Mouse (Mus musculus) forebrain, embryonic 15.5 days (tissue): ENCODE measurements around the gene Pacsin2. TPM values are rescaled to one million over a fixed set of nuclear protein-coding genes. Genes with fewer than 3 reads are reported as not detected.
"Not testable (repeated sequence)": the region's sequence is repeated elsewhere in the genome, so short reads cannot be mapped to it uniquely, and the experiment has no call there.

Experiments
- ATAC-seq: fragments of 200-750 bp; cut with Nextera tagmentation; replicated peaks from 2 replicates; pipeline ENCODE4 v1.8.0; 2017; ENCODE audit warnings: mild to moderate bottlenecking, moderate TSS enrichment, moderate library complexity
- H3K27ac ChIP-seq: fragments of 300-500 bp; sonication (generic); replicated peaks from 2 replicates; pipeline ENCODE4 v1.5.1; 2015; ENCODE audit warnings: mild to moderate bottlenecking, inconsistent platforms
- H3K27me3 ChIP-seq: fragments of 300-500 bp; sonication (generic); 2 replicates; pipeline ENCODE4 v1.6.1; 2015; ENCODE audit warnings: inconsistent platforms
- H3K36me3 ChIP-seq: fragments of 300-500 bp; sonication (generic); 2 replicates; pipeline ENCODE4 v1.6.1; 2015; ENCODE audit warnings: mild to moderate bottlenecking, inconsistent platforms
- H3K4me1 ChIP-seq: fragments of 300-500 bp; sonication (generic); 2 replicates; pipeline ENCODE4 v1.6.1; 2015; ENCODE audit warnings: inconsistent platforms
- H3K4me2 ChIP-seq: fragments of 300-500 bp; sonication (generic); replicated peaks from 2 replicates; pipeline ENCODE4 v1.6.1; 2015; ENCODE audit warnings: mild to moderate bottlenecking, inconsistent platforms
- H3K4me3 ChIP-seq: fragments of 300-500 bp; sonication (generic); 2 replicates; pipeline ENCODE4 v1.5.1; 2015; ENCODE audit warnings: mild to moderate bottlenecking, inconsistent platforms
- H3K9ac ChIP-seq: fragments of 300-500 bp; sonication (generic); replicated peaks from 2 replicates; pipeline ENCODE4 v1.6.1; 2015; ENCODE audit warnings: mild to moderate bottlenecking, inconsistent platforms
- H3K9me3 ChIP-seq: fragments of 300-500 bp; sonication (generic); 2 replicates; pipeline ENCODE4 v1.6.1; 2016; ENCODE audit warnings: inconsistent platforms
- WGBS: fragments of 180-500 bp; shearing (Covaris S2); methylation state at CpG from one replicate; pipeline ENCODE4 v1.1.7; 2015; ENCODE audit warnings: mixed read lengths; 5-methylcytosine and 5-hydroxymethylcytosine counted together
- polyA plus RNA-seq: library from polyadenylated mRNA; unstranded; fragments of >200 nt; fragmentation: Nextera tagmentation; extraction: Ambion mirVana; gene quantifications from 2 replicates; pipeline ENCODE4 v1.2.1, GENCODE M21; 2015

Gene Pacsin2
- polyA plus RNA-seq, 1 experiment from 2014 or later: 21.5 TPM

DNA sequence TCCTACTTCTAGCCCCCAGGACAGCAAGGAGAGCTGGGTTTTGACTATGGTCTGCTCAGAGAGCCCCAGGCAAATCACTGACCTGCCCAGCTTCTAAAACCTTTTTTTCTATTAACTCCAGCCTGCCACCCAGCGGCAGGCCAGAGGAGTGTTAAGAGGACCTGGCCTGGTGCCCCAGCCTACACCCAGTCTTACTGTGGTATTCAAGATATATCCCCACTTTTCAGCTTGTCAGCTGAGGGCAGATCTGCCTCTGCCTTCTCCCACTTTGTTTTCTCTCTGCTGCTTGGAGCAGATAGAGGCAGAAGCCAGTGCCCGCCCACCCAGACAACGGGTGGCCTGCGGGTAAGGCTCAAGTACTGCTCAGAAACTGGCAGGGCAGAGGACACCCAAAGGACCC, 89.3 kb downstream of the Pacsin2 start:
- Histone ChIP-seq H3K9ac (no peak overlapping the region), H3K4me2 (no peak overlapping the region), H3K36me3 (no peaks in the 10 kb centered on the region), H3K27me3 (no peaks in the 10 kb centered on the region), H3K4me1 (no peaks in the 10 kb centered on the region), H3K4me3 (no peak overlapping the region), H3K9me3 (no peaks in the 10 kb centered on the region), H3K27ac (no peak overlapping the region)
- 62% methylated on average over 4 of the region's 4 CpGs for WGBS
- no peak for ATAC-seq

DNA sequence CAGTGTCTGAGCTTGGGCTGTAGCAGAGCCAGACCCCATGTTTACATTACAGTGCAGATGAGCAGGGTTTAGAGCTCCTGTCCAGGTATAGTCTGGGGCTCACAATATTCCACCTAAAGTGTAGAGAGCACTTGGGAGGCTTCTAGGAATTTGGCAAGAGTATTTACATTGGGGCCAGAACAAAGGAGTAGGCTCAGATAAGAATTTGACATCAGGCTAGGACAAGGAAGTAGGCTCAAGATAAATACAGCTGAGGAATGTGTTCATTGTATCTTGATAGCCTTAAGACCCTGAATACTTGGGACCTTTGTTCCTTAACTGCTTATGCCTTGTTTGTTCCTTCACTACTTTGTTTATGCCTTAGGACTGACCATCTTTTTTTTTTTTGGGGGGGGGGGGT, 90.3 kb downstream of the Pacsin2 start:
- Histone ChIP-seq H3K4me3 (no peak overlapping the region), H3K9ac (no peak overlapping the region), H3K9me3 (no peaks in the 10 kb centered on the region), H3K4me1 (no peaks in the 10 kb centered on the region), H3K36me3 (no peaks in the 10 kb centered on the region), H3K27me3 (no peaks in the 10 kb centered on the region), H3K4me2 (no peak overlapping the region), H3K27ac (no peak overlapping the region)
- ATAC-seq: no peak

DNA sequence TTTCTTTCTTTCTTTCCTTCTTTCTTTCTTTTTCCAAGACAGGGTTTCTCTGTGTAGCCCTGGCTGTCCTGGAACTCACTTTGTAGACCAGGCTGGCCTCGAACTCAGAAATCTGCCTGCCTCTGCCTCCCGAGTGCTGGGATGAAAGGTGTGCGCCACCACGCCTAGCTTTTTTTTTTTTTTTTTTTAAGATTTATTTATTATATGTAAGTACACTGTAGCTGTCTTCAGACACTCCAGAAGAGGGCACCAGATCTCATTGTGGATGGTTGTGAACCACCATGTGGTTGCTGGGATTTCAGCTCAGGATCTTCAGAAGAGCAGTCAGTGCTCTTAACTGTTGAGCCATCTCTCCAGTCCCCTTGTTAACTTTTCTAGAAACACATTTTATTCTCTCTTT, 95.7 kb downstream of the Pacsin2 start:
- H3K4me2 ChIP-seq, H3K36me3 ChIP-seq, H3K4me3 ChIP-seq, H3K4me1 ChIP-seq, H3K27me3 ChIP-seq, H3K9ac ChIP-seq, H3K9me3 ChIP-seq, ATAC-seq, H3K27ac ChIP-seq: not testable (repeated sequence)
- 90% methylated on average over 4 of the region's 4 CpGs for WGBS

DNA sequence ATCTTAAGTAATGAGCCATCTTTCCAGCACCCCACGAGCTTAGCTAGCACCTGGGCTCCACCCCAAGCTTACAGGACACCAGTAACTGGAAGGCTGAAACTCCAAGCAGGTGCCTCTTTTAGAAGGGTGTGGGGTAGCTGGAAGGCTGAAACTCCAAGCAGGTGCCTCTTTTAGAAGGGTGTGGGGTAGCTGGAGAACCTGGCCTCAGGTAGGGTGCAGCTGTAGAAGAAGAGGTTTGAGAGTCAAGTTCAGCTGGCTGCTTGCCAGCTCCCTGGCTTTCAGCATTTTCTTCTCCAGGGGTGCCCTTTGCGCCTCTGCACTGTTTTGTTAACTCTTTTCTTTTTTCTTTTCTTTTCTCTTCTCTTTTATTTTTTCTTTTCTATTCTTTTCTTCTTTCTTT, 96.1 kb downstream of the Pacsin2 start:
- Histone ChIP-seq H3K9me3 (no peaks in the 10 kb centered on the region), H3K4me3 (no peak overlapping the region), H3K4me1 (no peaks in the 10 kb centered on the region), H3K27me3 (peaks cover 4% of the 10 kb centered on the region; the same call in 1 of the 2 replicates), H3K27ac (no peak overlapping the region), H3K9ac (no peak overlapping the region), H3K36me3 (no peaks in the 10 kb centered on the region), H3K4me2 (no peak overlapping the region)
- WGBS: 79% methylated on average over 2 of the region's 2 CpGs
- ATAC-seq: no peak

DNA sequence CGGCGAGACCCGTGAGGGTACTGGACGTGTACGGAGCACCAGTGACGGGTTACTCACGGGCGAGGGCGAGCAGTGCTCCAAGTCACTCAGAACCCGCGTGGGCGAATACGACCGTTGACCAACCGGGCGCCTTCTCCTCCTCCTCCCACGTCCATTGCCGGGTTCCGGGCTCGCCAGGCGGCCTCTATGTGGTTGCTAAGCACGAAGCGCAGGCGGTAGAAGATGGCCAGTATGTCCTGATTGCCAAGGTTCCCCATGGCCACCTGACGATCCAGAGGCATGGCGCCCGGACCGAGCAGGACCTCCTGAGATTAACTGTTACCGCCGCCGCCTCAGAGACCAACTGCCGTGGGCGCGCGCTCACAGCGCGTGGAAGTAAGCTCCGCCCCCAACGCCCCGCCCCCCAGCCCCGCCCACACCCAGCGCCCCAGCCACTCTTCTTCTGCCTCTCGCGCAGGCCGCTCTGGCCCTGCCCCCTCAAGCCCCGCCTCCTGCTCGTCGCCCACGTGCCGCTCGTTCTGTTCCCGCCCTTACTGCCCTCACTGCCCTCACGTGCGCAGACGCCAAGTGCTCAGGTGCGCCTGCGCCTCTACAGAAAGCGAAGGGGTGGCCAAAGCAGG, 97.4 kb downstream of the Pacsin2 start:
- H3K27me3 ChIP-seq: peaks cover 4% of the 10 kb centered on the region; the same call in 1 of the 2 replicates
- no peaks in the 10 kb centered on the region for H3K9me3 ChIP-seq
- peak; percentile 60 for ATAC-seq
- H3K27ac ChIP-seq: no peak overlapping the region
- H3K4me1 ChIP-seq: no peaks in the 10 kb centered on the region
- H3K9ac ChIP-seq: no peak overlapping the region
- peak overlapping the region; percentile 52 for H3K4me2 ChIP-seq
- WGBS: 35% methylated on average over 52 of the region's 58 CpGs
- H3K4me3 ChIP-seq: peak overlapping the region; percentile 39
- H3K36me3 ChIP-seq: no peaks in the 10 kb centered on the region

DNA sequence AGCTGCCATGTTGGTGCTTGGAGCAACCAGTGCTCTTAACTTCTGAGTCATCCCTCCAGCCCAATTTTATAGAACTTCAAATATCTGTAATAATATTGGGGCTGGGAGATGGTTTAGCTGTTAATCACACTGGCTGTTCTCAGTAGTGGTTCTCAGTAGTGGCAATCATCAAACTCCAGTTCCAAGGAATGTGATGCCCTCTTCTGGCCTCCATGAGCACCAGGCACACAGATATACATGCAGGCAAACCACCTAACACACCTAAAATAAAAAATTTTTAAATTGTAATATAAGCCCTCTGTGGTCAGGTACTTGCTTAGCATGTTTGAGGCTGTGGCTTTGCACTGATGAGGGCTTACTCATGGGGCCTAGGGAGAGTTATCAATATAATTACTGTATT, 98.7 kb downstream of the Pacsin2 start:
- no peaks in the 10 kb centered on the region for H3K36me3 ChIP-seq
- H3K4me2 ChIP-seq: no peak overlapping the region
- H3K27ac ChIP-seq: no peak overlapping the region
- peaks cover 4% of the 10 kb centered on the region; the same call in 1 of the 2 replicates for H3K27me3 ChIP-seq
- H3K4me3 ChIP-seq: no peak overlapping the region
- no peaks in the 10 kb centered on the region for H3K9me3 ChIP-seq
- no peak overlapping the region for H3K9ac ChIP-seq
- H3K4me1 ChIP-seq: no peaks in the 10 kb centered on the region
- ATAC-seq: no peak

DNA sequence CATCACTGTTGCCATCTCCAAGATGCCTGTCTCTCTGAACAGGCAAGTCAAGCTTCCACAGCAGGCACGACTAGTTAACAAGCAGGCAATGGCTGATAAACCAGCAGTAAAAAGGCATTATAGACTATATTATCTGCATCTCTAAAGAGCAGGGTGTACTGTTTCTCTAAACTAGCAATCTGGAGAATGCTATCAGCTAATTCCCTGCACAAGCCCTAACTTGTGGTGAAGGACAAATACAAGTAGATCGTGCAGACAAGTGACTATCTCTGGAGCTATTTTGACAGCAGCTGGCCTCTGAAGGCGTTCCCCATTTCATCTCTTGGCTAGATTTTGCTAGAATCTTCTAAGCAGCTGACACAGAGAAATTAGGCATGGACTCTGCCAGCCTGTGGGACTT, 100.2 kb downstream of the Pacsin2 start:
- ATAC-seq: no peak
- no peaks in the 10 kb centered on the region for H3K9me3 ChIP-seq
- H3K36me3 ChIP-seq: no peaks in the 10 kb centered on the region
- H3K27ac ChIP-seq: no peak overlapping the region
- no peaks in the 10 kb centered on the region for H3K4me1 ChIP-seq
- 60% methylated on average over 3 of the region's 3 CpGs for WGBS
- H3K9ac ChIP-seq: no peak overlapping the region
- H3K27me3 ChIP-seq: peaks cover 4% of the 10 kb centered on the region; the same call in 1 of the 2 replicates
- no peak overlapping the region for H3K4me2 ChIP-seq
- H3K4me3 ChIP-seq: no peak overlapping the region

DNA sequence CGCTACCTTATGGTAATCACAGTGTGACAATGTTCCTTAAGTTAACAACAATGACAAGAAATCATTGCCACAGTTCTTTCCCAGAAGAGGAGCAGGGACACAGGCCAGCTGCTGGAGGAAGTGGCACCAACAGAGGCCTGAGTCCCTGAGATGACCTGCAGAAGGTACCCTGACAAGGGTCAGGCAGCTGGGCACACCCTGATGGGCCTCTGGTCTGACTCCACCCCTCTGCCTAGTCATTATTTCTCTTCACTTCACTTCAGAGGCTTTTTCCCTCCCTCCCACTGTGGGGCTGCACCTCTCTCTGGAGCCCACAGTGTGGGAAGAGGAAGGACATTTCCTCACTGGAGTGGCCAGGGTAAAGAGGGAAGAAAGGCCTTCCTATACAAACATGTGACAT, 101.6 kb downstream of the Pacsin2 start:
- not testable (repeated sequence) for H3K9me3 ChIP-seq

DNA sequence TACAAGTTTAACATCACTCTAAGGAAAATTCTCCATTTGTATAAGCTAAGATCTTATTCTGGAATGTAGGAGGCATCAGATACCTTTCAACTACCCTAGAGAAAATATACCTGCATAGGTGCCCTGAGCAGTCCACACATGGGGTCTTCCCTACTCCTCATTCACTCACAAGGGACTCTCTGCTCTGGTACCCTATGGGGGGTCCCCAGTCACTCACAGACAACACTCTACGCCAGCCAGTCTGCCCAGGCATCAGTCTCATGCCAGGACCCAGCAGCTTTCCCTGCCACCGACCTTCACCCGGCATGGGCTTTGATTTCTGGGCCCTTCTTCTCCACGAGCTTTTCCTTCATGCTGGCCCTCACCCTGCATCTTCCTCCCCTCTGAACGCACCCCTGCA, 103.5 kb downstream of the Pacsin2 start:
- H3K27me3 ChIP-seq, ATAC-seq, H3K27ac ChIP-seq, H3K4me2 ChIP-seq, H3K4me1 ChIP-seq, H3K9ac ChIP-seq, H3K4me3 ChIP-seq, H3K36me3 ChIP-seq, H3K9me3 ChIP-seq: not testable (repeated sequence)
- WGBS: 67% methylated on average over 5 of the region's 5 CpGs

More for the DNA sequence above, 101.6 kb downstream of the Pacsin2 start:
- H3K9ac ChIP-seq, H3K27me3 ChIP-seq, H3K4me2 ChIP-seq, H3K4me3 ChIP-seq, ATAC-seq, H3K27ac ChIP-seq, H3K36me3 ChIP-seq, H3K4me1 ChIP-seq: not testable (repeated sequence)
- 88% methylated on average over 1 of the region's 1 CpGs for WGBS

DNA sequence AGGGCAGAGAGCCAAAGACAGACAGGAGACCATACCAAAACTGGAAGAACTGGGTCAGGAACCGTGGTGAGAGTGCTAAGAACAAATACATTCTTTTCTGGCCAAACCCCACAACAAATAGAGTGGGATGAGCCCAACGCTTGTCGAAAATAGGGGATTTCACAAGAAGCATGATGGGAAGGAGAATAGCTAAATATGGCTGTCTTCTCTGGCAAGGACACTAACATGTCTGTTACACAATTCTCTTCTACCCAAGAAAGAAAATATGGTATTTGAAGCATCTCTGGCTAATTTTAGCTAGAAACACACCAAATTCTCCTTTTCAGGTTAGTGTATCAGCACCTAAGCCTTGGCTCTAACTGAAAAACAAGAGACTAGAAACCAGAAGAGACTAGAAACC, 104.3 kb downstream of the Pacsin2 start:
- Histone ChIP-seq H3K4me1 (no peaks in the 10 kb centered on the region), H3K9me3 (no peaks in the 10 kb centered on the region), H3K4me2 (no peak overlapping the region), H3K4me3 (no peak overlapping the region), H3K9ac (no peak overlapping the region), H3K27ac (no peak overlapping the region), H3K27me3 (no peaks in the 10 kb centered on the region), H3K36me3 (no peaks in the 10 kb centered on the region)
- no peak for ATAC-seq
- 73% methylated on average over 3 of the region's 3 CpGs for WGBS

DNA sequence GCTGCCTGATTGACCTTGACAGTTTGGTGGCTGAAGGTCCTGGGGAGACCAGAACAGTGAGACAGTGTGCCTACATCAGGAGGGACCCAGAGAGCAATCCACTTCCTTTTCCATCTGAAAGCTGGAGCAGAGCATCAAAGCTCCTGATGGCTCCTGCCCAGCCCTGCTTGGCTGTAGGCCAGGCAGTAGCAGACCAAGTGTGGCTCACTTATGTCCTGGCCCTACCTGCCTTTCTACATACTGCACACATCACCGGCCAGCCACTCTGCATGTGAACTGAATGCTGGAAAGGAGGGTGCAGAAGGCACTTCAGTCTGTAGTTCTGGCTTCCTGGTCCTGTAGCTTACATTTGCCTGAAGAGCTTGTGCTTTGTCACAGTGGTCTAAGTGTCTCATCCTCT, 105.9 kb downstream of the Pacsin2 start:
- no peak overlapping the region for H3K9ac ChIP-seq
- H3K27me3 ChIP-seq: no peaks in the 10 kb centered on the region
- no peaks in the 10 kb centered on the region for H3K9me3 ChIP-seq
- no peak overlapping the region for H3K4me3 ChIP-seq
- H3K4me2 ChIP-seq: no peak overlapping the region
- H3K4me1 ChIP-seq: no peaks in the 10 kb centered on the region
- H3K36me3 ChIP-seq: no peaks in the 10 kb centered on the region
- WGBS: 96% methylated on average over 1 of the region's 1 CpGs
- no peak for ATAC-seq
- no peak overlapping the region for H3K27ac ChIP-seq

DNA sequence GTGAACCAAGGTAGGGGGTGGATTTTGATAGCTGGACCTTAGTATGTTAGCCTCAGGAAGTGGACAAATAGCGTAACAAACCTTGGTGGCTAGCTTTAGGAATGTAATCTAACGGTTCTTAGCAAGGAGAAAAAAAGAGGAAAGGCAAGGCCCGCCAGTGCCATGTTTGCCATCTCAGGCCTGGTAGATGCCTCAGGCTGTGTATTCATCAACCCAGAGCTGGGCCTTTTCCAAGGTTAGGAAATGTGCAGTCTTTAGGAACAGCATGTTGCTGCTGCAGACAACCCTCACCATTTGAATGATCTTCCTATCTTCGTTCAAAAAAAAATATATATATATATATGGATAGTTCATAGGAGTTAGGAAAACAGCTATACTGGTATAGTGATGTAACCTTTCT, 112.9 kb downstream of the Pacsin2 start:
- H3K27me3 ChIP-seq: no peaks in the 10 kb centered on the region
- no peak for ATAC-seq
- no peak overlapping the region for H3K4me3 ChIP-seq
- no peak overlapping the region for H3K4me2 ChIP-seq
- no peaks in the 10 kb centered on the region for H3K36me3 ChIP-seq
- 91% methylated on average over 4 of the region's 4 CpGs for WGBS
- H3K27ac ChIP-seq: no peak overlapping the region
- no peaks in the 10 kb centered on the region for H3K9me3 ChIP-seq
- no peak overlapping the region for H3K9ac ChIP-seq
- peaks cover 15% of the 10 kb centered on the region for H3K4me1 ChIP-seq

DNA sequence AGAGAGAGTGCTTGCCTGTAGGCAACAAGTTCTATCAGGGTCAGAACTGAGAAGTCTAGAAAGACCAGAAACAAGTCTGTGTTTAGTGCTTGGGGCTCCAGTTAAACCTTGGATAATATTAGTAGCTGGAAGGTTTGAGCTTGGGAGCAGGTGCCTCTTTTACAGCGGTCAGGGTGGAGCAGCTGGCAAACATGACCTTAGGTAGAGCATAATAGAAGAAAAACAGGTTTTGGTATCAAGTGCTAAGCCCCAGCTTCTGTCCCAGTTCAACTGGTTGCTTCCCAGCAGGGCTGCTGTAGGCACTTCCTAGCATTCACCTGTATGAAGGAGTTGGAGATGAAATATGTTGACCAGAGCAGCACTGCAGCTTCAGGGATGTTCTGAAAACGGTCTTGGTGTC, 113.5 kb downstream of the Pacsin2 start:
- H3K4me2 ChIP-seq: peak overlapping the region; percentile 86
- WGBS: 72% methylated on average over 2 of the region's 2 CpGs

More for the DNA sequence above, 113.5 kb downstream of the Pacsin2 start:
- no peak for ATAC-seq
- Histone ChIP-seq H3K9ac (no peak overlapping the region), H3K4me1 (peaks cover 15% of the 10 kb centered on the region), H3K9me3 (no peaks in the 10 kb centered on the region), H3K36me3 (no peaks in the 10 kb centered on the region), H3K27me3 (no peaks in the 10 kb centered on the region), H3K27ac (no peak overlapping the region), H3K4me3 (peak overlapping the region; percentile 93; the same call in 1 of the 2 replicates)
